Mouse (Mus musculus): Measurements from ENCODE around the gene Ezr.

DNA sequence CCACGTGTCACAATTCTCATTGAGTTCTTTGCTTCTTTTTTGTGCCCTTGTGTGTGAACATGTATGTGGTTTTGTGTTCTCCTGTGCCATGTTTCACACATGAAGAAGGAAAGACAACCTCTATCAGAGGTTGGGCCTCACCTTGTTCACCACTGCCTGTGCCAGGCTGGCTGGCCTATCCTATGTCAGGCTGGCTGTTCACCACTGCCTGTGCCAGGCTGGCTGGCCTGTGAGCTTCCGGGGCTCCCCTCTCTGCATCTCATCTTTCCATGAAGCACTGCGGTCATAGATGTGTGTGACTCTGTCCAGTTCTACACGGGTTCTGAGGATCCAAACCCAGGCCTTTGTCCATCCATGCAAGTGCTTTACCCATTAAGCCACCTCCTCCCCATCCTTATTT lies 4.7 kb upstream of the Ezr start:
- TF ChIP-seq POLR2A (IDR thresholded peaks at IDR 0.05; ENCODE audit: insufficient read depth, low read depth, low read length) = no peak
- TF ChIP-seq CTCF (IDR thresholded peaks at IDR 0.05; ENCODE audit: insufficient read depth, low read depth, low read length) = no peak

Data from olfactory bulb, adult 2 months (tissue).